Mouse (Mus musculus): ENCODE results near the gene Gfra1. TPM values are rescaled to one million over a fixed set of nuclear protein-coding genes. Genes with fewer than 3 reads are reported as not detected.

Gene Gfra1
- total and polyA plus RNA-seq, 3 experiments: not detected

DNA sequence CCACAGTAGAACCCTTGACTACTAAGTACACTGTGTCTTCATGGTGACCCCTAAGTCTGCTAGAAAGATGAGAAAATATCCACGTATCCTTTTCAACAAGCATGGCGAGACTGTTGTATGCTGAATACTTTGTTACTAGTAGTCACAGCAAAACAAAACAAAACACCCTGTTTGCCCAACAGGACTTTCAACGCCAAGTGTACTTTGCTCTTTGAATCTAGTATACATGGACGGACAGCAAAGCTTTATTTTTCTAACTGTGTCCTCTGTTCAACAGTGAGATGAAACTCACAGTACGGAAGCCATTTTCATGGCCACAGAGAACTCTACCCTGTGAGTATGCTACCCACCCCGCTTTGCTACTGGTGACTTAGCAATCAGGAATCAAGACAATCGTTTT is 62.6 kb downstream of the Gfra1 start:
- dilution Hi-C loops (cut with MboI; ENCODE audit: extremely low pct_ligation_motif_present, extremely low pct_unique_long_range_greater_than_20kb, low sequenced_read_pairs) (no loop called here), in situ Hi-C loops (cut with MboI; ENCODE audit: low pct_ligation_motif_present, low pct_unique_long_range_greater_than_20kb, low sequenced_read_pairs) (no loop called here)
- TF ChIP-seq ZNF384 (IDR thresholded peaks at IDR 0.05; ENCODE audit: low read depth, low read length): no peak
- TF ChIP-seq JUN (IDR thresholded peaks at IDR 0.05; ENCODE audit: insufficient read depth, low read depth, low read length): no peak
- TF ChIP-seq ETS1 (conservative IDR thresholded peaks at IDR 0.05; ENCODE audit: low read depth, low read length): no peak
- TF ChIP-seq TCF12 (IDR thresholded peaks at IDR 0.05; ENCODE audit: low read depth, low read length): no peak
- no peak for TF ChIP-seq MAFK (IDR thresholded peaks at IDR 0.05; ENCODE audit: insufficient replicate concordance, low read length)
- TF ChIP-seq POLR2AphosphoS2 (IDR thresholded peaks at IDR 0.05; ENCODE audit: low read depth, low read length): no peak
- TF ChIP-seq NRF1 (IDR thresholded peaks at IDR 0.05; ENCODE audit: low read depth, low read length): no peak
- no peak for TF ChIP-seq MYC (IDR thresholded peaks at IDR 0.05; ENCODE audit: low read depth, low read length)
- no peak for TF ChIP-seq UBTF (IDR thresholded peaks at IDR 0.05; ENCODE audit: low read depth, low read length)
- no peak for TF ChIP-seq ZMIZ1 (IDR thresholded peaks at IDR 0.05; ENCODE audit: low read depth, low read length)
- no peak for TF ChIP-seq MAX (IDR thresholded peaks at IDR 0.05; ENCODE audit: low read length)
- no peak for TF ChIP-seq ZKSCAN1 (IDR thresholded peaks at IDR 0.05; ENCODE audit: borderline replicate concordance, low read depth, low read length)
- no peak for TF ChIP-seq USF1 (IDR thresholded peaks at IDR 0.05; ENCODE audit: low read depth, low read length)
- no peak for DNase-seq (ENCODE audit: extremely low read depth)
- Histone ChIP-seq H3K4me1 (ENCODE audit: control insufficient read depth in 1 of 2, insufficient read depth in 2 of 2) (no peaks in the 10 kb centered on the region), H3K36me3 (replicated peaks in 1 of 2; ENCODE audit: control insufficient read depth in 1 of 2, insufficient read depth in 1 of 2, low read length in 1 of 2) (no peaks in the 10 kb centered on the region), H3K9me3 (replicated peaks; ENCODE audit: low read length) (no peaks in the 10 kb centered on the region), H3K9ac (ENCODE audit: insufficient read depth, low read depth) (no peak overlapping the region), H3K79me2 (replicated peaks; ENCODE audit: control insufficient read depth, extremely low read depth, insufficient read depth, poor library complexity, severe bottlenecking) (no peaks in the 10 kb centered on the region), H3K4me3 (replicated peaks in 1 of 3; ENCODE audit: low read depth in 2 of 3, low read length in 2 of 3, poor library complexity in 1 of 3) (no peak overlapping the region), H3K27me3 (replicated peaks) (no peaks in the 10 kb centered on the region), H3K4me2 (ENCODE audit: insufficient read depth, low read depth, poor library complexity, severe bottlenecking) (no peak overlapping the region), H3K27ac (ENCODE audit: insufficient read depth, low read depth) (no peak overlapping the region)

DNA sequence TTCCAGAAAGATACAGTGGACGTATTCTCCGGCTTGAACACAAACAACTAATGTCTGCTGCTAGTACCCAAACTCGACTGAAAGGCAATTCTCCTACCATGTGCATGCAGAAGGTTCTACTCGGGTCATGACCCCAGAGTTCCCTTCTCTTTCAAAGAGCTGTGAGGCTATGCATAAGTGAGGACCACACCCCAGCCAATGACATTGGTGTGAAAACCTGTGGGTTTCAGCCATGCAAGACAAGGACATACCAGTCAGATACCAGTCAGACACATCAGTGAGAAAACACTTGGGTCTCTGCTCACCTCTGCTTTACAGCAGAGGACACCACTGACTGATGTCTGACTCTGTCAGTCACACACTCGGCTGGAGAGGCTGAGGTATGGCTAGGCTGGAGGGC is 63.9 kb downstream of the Gfra1 start:
- no peak overlapping the region for H3K4me3 ChIP-seq (replicated peaks in 1 of 3; ENCODE audit: low read depth in 2 of 3, low read length in 2 of 3, poor library complexity in 1 of 3)
- H3K27me3 ChIP-seq (replicated peaks): no peaks in the 10 kb centered on the region
- H3K4me1 ChIP-seq (ENCODE audit: control insufficient read depth in 1 of 2, insufficient read depth in 2 of 2): no peaks in the 10 kb centered on the region
- dilution Hi-C loops (cut with MboI; ENCODE audit: extremely low pct_ligation_motif_present, extremely low pct_unique_long_range_greater_than_20kb, low sequenced_read_pairs) (no loop called here), in situ Hi-C loops (cut with MboI; ENCODE audit: low pct_ligation_motif_present, low pct_unique_long_range_greater_than_20kb, low sequenced_read_pairs) (no loop called here)
- H3K9me3 ChIP-seq (replicated peaks; ENCODE audit: low read length): no peaks in the 10 kb centered on the region
- TF ChIP-seq SMC3 (IDR thresholded peaks at IDR 0.05; ENCODE audit: low read depth, low read length) (no peak), RCOR1 (conservative IDR thresholded peaks at IDR 0.05; ENCODE audit: low read depth, low read length) (no peak)
- H3K27ac ChIP-seq (ENCODE audit: insufficient read depth, low read depth): no peak overlapping the region
- DNase-seq (ENCODE audit: extremely low read depth): no peak
- H3K9ac ChIP-seq (ENCODE audit: insufficient read depth, low read depth): no peak overlapping the region
- no peaks in the 10 kb centered on the region for H3K79me2 ChIP-seq (replicated peaks; ENCODE audit: control insufficient read depth, extremely low read depth, insufficient read depth, poor library complexity, severe bottlenecking)
- H3K4me2 ChIP-seq (ENCODE audit: insufficient read depth, low read depth, poor library complexity, severe bottlenecking): no peak overlapping the region
- H3K36me3 ChIP-seq (replicated peaks in 1 of 2; ENCODE audit: control insufficient read depth in 1 of 2, insufficient read depth in 1 of 2, low read length in 1 of 2): no peaks in the 10 kb centered on the region
